Mouse (Mus musculus) gastrocnemius, adult 2 months (tissue): Measurements from ENCODE around the gene Olfr1302. TPM values are rescaled to one million over a fixed set of nuclear protein-coding genes. Genes with fewer than 3 reads are reported as not detected.

Experiments
- DNase-seq: peaks from one replicate; pipeline ENCODE4 v3.0.0; 2022
- H3K27ac ChIP-seq: fragments of 200-600 bp; 2 replicates; pipeline ENCODE4 v1.8.1; 2022; ENCODE audit warnings: mild to moderate bottlenecking
- H3K4me3 ChIP-seq: fragments of 200-600 bp; 2 replicates; pipeline ENCODE4 v1.8.1; 2022; ENCODE audit warnings: mild to moderate bottlenecking, moderate library complexity
- CTCF ChIP-seq: fragments of 200-600 bp; IDR thresholded peaks from 2 replicates; pipeline ENCODE4 v1.8.1; 2022; ENCODE audit warnings: antibody characterized with exemption, mild to moderate bottlenecking, moderate library complexity
- intact Hi-C: fragments of 180-260 bp; cut with DNase I; formaldehyde crosslinking; loops from one replicate; pipeline ENCODE4 v1.15.1; 2025
- long read RNA-seq, 2 experiments: library from polyadenylated mRNA; stranded (forward); transcript quantifications; one replicate each; pipeline ENCODE4 v2.0.0; 2021
- total RNA-seq, 2 experiments: library from RNA; stranded (reverse); gene quantifications; 2 replicates each; pipeline ENCODE4 v1.2.3; 2021

Gene Olfr1302
- total RNA-seq, result not detected
- long read RNA-seq, experiment 1, result 0 reads
- long read RNA-seq, experiment 2, result 0 reads

DNA sequence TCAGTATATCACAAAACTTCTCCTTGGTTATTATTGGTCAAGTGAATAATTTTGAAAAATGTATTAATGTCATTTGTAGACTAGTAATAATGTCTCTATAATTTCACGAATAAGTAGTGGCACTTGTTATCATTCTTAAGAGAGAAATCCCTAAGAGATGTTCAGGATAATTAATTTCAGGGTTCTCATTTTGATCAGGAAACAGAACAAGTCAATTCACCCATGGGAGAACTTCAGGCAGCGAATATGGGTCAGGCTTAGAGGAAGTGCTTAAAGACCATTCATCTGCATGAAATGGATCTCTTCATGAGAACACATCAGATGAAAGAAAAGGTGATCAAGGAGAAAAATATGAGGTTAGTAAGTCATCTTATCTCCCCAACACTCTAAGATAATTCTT, at the start of gene Olfr1302:
TSS of gene Olfr1302 (plus strand) at position 301 of the 400 bp plus-strand sequence.
- no peak for DNase-seq
- intact Hi-C loops, result no loop called here
- no peak within 1 kb of the TSS for H3K4me3 ChIP-seq
- no peak within 1 kb of the TSS for H3K27ac ChIP-seq
- no peak for TF ChIP-seq CTCF

DNA sequence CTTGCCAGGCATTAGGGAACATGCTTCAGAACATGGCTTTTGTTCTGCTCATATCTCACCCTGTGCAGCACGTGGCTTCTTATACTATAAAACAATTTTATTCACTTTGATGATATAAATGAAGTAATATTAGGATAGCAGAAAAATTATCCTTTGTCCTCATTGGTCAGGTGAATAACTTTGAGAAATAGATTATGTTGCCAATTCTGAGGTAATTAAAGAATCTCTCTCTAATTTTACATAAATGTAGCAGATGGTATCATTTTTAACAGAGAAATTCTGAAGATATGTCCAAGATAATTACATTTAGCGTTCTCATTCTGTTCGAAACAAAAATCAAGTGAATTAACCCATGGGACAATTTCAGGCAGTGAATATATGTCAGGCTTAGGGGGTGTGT, 26.5 kb upstream of the Olfr1302 start, which contains the start of gene Olfr1301:
TSS of gene Olfr1301 (plus strand) at position 301 of the 400 bp plus-strand sequence.
- Histone ChIP-seq H3K27ac (no peak within 1 kb of the TSS), H3K4me3 (no peak within 1 kb of the TSS)
- intact Hi-C loops, result no loop called here
- DNase-seq, result no peak
- no peak for TF ChIP-seq CTCF

DNA sequence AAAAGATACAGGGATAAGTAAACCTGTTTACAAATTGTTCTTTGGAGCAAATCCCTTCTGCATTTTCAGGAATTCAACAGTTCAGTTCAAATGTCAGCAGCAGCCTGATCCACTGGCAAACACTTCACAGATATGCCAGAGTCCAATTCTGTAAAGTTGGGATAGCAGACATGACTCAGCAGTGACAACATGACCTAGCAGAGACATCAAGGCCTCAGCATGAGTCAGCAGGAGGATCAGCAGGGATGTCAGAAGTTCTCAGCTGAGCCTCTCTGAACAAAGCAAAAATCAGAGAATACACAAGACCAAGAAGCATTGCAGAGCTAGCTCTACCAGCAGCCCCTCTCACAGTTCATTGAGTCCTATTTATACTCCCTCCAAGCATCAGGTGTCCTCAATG, 35.7 kb downstream of the Olfr1302 start:
- TF ChIP-seq CTCF, result no peak

DNA sequence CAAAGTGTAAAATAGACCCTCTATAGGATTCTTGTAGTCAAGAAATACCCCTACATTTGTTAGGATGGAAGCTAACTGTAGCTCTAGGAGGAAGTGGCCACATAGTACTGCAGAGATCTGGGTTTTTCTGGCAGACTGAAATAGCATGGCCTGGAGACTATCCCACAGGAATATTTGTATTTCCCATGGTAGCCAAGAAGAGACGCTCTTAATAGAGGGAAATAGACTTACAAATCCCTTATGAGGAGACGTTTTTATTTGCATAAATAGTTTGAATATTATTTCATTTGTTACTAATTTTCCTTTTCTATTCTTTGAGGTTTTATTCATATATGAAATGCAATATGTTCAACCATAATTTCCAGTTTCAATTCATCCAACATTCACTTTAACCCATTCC, 43.0 kb downstream of the Olfr1302 start, which contains the start of gene Olfr1303:
TSS of gene Olfr1303 (minus strand) at position 101 of the 400 bp plus-strand sequence.
- intact Hi-C loops, result no loop called here
- Histone ChIP-seq H3K4me3 (no peak within 1 kb of the TSS), H3K27ac (no peak within 1 kb of the TSS)
- TF ChIP-seq CTCF, result no peak
- no peak for DNase-seq

More for the DNA sequence above, 35.7 kb downstream of the Olfr1302 start:
- intact Hi-C loops, result no loop called here
- DNase-seq, result no peak
- Histone ChIP-seq H3K27ac (no peak overlapping the region), H3K4me3 (no peak overlapping the region)

Other genes starting within 250 kb of the Olfr1302 start
- gene Olfr1294, start 237.1 kb upstream of the Olfr1302 start, total RNA-seq, result not detected
- gene Olfr1295, start 207.7 kb upstream of the Olfr1302 start, total RNA-seq, result not detected
- gene Olfr1297, start 150.9 kb upstream of the Olfr1302 start, total RNA-seq, result not detected
- not detected for gene Olfr1298, start 128.2 kb upstream of the Olfr1302 start, total RNA-seq
- gene Olfr1299, start 116.0 kb upstream of the Olfr1302 start, total RNA-seq, result not detected
- gene Olfr1301, start 26.4 kb upstream of the Olfr1302 start, total RNA-seq, result not detected
- gene Olfr1303, start 42.9 kb downstream of the Olfr1302 start, total RNA-seq, result not detected
- gene Olfr1305, start 99.7 kb downstream of the Olfr1302 start, total RNA-seq, result not detected
- not detected for gene Olfr1306, start 138.8 kb downstream of the Olfr1302 start, total RNA-seq
- not detected for gene Olfr1307, start 172.0 kb downstream of the Olfr1302 start, total RNA-seq
- not detected for gene Olfr1308, start 187.5 kb downstream of the Olfr1302 start, total RNA-seq
- gene Olfr1309, start 212.9 kb downstream of the Olfr1302 start, total RNA-seq, result not detected
- gene Olfr1310, start 235.3 kb downstream of the Olfr1302 start, total RNA-seq, result not detected
- not detected for gene Olfr1311, start 247.0 kb downstream of the Olfr1302 start, total RNA-seq